Mouse (Mus musculus) neural tube, embryonic 13.5 days (tissue): ENCODE data around the gene Slc12a9. TPM values are rescaled to one million over a fixed set of nuclear protein-coding genes. Genes with fewer than 3 reads are reported as not detected.

Experiments used
- ATAC-seq: fragments of 200-750 bp; cut with Nextera tagmentation; 2 replicates; pipeline ENCODE4 v1.8.0; 2017; ENCODE audit warnings: low read depth, mild to moderate bottlenecking, moderate TSS enrichment, moderate library complexity
- H3K27ac ChIP-seq: fragments of 300-500 bp; sonication (generic); replicated peaks from 2 replicates; pipeline ENCODE4 v1.5.1; 2015; ENCODE audit warnings: moderate library complexity, mild to moderate bottlenecking, inconsistent platforms
- H3K27me3 ChIP-seq: fragments of 300-500 bp; sonication (generic); 2 replicates; pipeline ENCODE4 v1.6.1; 2015; ENCODE audit warnings: mild to moderate bottlenecking, inconsistent platforms
- H3K36me3 ChIP-seq: fragments of 300-500 bp; sonication (generic); 2 replicates; pipeline ENCODE4 v1.6.1; 2015; ENCODE audit warnings: mild to moderate bottlenecking, inconsistent platforms
- H3K4me1 ChIP-seq: fragments of 300-500 bp; sonication (generic); replicated peaks from 2 replicates; pipeline ENCODE4 v1.6.1; 2015; ENCODE audit warnings: inconsistent platforms
- H3K4me2 ChIP-seq: fragments of 300-500 bp; sonication (generic); 2 replicates; pipeline ENCODE4 v1.6.1; 2015; ENCODE audit warnings: inconsistent platforms, mild to moderate bottlenecking, moderate library complexity
- H3K4me3 ChIP-seq: fragments of 300-500 bp; sonication (generic); 2 replicates; pipeline ENCODE4 v1.5.1; 2015; ENCODE audit warnings: mild to moderate bottlenecking, inconsistent platforms
- H3K9ac ChIP-seq: fragments of 300-500 bp; sonication (generic); 2 replicates; pipeline ENCODE4 v1.6.1; 2015; ENCODE audit warnings: moderate library complexity, mild to moderate bottlenecking, inconsistent platforms
- H3K9me3 ChIP-seq: fragments of 300-500 bp; sonication (generic); 2 replicates; pipeline ENCODE4 v1.6.1; 2016; ENCODE audit warnings: inconsistent platforms
- WGBS: fragments of 180-500 bp; shearing (Covaris S2); methylation state at CpG from one replicate; pipeline ENCODE4 v1.1.7; 2015; 5-methylcytosine and 5-hydroxymethylcytosine counted together
- polyA plus RNA-seq: library from polyadenylated mRNA; unstranded; fragments of >200 nt; fragmentation: Nextera tagmentation; extraction: Ambion mirVana; gene quantifications from 2 replicates; pipeline ENCODE4 v1.2.1, GENCODE M21; 2015

The Slc12a9 gene
- polyA plus RNA-seq, 1 experiment from 2014 or later = 27.4 TPM

DNA sequence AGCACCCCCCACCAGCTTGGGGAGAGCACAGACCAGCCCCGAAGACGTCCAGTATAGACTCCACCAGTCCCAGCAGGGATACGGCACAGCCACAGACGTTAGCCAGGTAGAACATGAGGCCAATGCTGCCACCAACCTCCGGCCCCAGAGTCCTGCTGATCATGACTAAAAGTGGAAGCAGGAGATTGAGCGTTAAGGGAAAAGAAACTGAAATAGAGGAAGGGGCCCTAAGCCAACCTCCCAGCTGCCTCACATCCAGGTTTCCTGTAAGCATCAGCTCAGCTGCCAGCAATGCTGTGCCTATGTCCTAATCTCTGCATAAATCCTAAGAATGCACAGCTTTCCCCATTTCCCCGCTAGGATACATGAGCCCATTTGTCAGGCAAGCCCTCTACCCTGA is 2.5 kb downstream of the Slc12a9 start:
- no peaks in the 10 kb centered on the region for H3K9me3 ChIP-seq
- H3K4me2 ChIP-seq = no peak overlapping the region
- ATAC-seq = no peak
- peaks cover 25% of the 10 kb centered on the region for H3K36me3 ChIP-seq
- no peak overlapping the region for H3K27ac ChIP-seq
- 92% methylated on average over 7 of the region's 7 CpGs for WGBS
- H3K9ac ChIP-seq = no peak overlapping the region
- peaks cover 25% of the 10 kb centered on the region for H3K4me1 ChIP-seq
- H3K4me3 ChIP-seq = no peak overlapping the region
- no peaks in the 10 kb centered on the region for H3K27me3 ChIP-seq

DNA sequence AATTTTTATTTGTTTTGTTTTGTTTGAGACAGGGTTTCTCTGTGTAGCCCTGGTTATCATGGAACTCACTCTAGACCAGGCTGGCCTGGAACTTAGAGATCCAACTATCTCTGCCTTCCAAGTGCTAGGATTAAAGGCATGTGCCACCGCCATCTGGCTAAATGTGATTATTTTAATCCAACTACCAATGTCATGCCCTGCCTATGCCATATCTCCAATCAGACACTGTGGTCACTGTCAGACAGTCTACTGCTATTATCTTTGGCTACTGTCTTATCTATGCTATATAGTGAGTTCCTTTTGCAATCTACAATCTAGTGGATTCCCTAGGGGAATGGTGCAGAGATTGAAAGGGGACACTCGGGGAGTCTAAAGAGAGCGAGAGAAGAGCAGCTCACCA is 12.4 kb downstream of the Slc12a9 start:
- no peaks in the 10 kb centered on the region for H3K27me3 ChIP-seq
- no peaks in the 10 kb centered on the region for H3K4me1 ChIP-seq
- no peak for ATAC-seq
- WGBS = 100% methylated on average over 3 of the region's 3 CpGs
- no peak overlapping the region for H3K27ac ChIP-seq
- peaks cover 86% of the 10 kb centered on the region for H3K36me3 ChIP-seq
- no peaks in the 10 kb centered on the region for H3K9me3 ChIP-seq
- no peak overlapping the region for H3K4me2 ChIP-seq
- no peak overlapping the region for H3K9ac ChIP-seq
- H3K4me3 ChIP-seq = no peak overlapping the region

- H3K4me3 ChIP-seq = no peak overlapping the region
- H3K9me3 ChIP-seq = no peaks in the 10 kb centered on the region
- H3K4me2 ChIP-seq = no peak overlapping the region
- WGBS = 100% methylated on average over 1 of the region's 1 CpGs
- H3K4me1 ChIP-seq = peaks cover 20% of the 10 kb centered on the region
- no peak for ATAC-seq
- no peak overlapping the region for H3K9ac ChIP-seq
- peaks cover 73% of the 10 kb centered on the region for H3K36me3 ChIP-seq
- no peaks in the 10 kb centered on the region for H3K27me3 ChIP-seq
- no peak overlapping the region for H3K27ac ChIP-seq
Measured at GRCm38 (mm10) chr5:137318570-137318969, 14.8 kb downstream of the Slc12a9 start.

DNA sequence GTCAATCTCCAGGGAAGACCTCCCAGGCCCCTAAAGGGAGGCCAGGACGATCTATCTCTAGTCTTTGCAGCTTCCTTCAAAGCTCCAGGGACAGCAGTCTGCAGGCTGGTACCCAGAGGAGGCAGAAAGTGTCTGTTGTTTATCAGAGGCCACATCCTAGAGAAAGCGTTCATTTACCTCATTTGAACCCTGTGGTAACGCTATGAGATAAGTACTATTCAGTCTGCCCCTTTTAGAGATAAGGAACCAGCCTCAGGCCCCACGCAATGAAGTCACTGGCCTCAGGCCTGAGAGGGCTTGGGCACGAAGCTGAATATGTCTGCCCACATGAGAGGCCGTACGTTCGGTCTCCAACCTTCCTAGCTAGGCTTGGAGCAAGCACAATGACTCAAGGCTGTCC is 16.0 kb downstream of the Slc12a9 start:
- Histone ChIP-seq H3K27ac (no peak overlapping the region), H3K9ac (no peak overlapping the region), H3K36me3 (peaks cover 61% of the 10 kb centered on the region), H3K4me1 (peaks cover 32% of the 10 kb centered on the region), H3K27me3 (no peaks in the 10 kb centered on the region), H3K4me3 (no peak overlapping the region), H3K9me3 (no peaks in the 10 kb centered on the region), H3K4me2 (no peak overlapping the region)
- ATAC-seq = no peak
- WGBS = 91% methylated on average over 8 of the region's 8 CpGs

- Histone ChIP-seq H3K27me3 (no peaks in the 10 kb centered on the region), H3K9me3 (no peaks in the 10 kb centered on the region), H3K27ac (peak overlapping the region; percentile 79), H3K4me2 (peak overlapping the region; percentile 60), H3K9ac (peak overlapping the region; percentile 75; the same call in 1 of the 2 replicates), H3K4me3 (no peak overlapping the region), H3K4me1 (peaks cover 37% of the 10 kb centered on the region), H3K36me3 (peaks cover 57% of the 10 kb centered on the region)
- ATAC-seq = 0 out of 2 replicates have a peak, but pooled peaks have one; percentile 11
- WGBS = 33% methylated on average over 30 of the region's 30 CpGs
Measured at GRCm38 (mm10) chr5:137315084-137315903, 18.1 kb downstream of the Slc12a9 start.

DNA sequence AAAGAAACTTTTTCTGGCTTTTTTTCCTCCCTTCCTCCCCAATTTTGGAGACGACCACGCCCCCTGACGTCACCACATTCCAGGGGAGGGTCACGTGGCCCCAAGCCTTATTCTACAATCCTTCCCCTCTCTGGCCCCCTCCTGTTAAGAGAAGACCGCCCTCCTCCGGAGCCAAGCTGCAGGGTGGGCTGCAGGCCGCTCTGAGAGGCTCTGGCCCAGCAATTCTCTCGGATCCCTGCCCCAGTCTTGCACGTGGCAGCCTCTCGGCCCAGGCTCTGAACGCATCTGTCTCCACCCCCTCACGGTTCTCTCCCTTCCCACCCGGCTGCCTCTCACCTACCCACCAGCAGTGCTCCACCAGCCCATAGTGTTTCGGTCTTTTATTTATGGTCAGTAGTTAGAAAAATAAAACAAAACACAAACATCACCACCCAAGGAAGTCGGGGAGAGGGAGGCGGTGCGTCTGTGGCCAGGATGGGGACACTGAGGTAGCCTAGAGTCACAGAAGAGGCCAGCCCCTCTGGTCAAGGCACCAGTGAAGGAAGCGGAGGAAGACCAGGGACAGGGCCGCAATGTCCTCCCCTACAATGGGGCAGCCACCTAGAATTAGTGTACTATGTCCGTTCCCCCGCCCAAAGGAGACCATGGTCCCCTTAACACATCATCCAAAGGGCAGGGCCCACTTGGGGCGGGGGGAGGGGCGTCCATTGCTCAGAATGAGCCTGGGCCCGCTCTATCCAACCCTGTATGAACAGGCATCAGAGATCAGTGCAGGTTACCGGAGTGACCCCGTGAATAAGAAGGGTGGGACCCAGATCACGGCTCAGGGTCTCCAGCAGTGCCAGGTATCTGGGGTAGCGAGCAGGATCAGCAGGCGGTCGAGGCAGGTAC is 19.0 kb downstream of the Slc12a9 start, which contains the start of gene Trip6:
Trip6 (minus strand) TSS at position 212 of the 891 bp plus-strand sequence.
- Histone ChIP-seq H3K27me3 (no peaks in the 10 kb centered on the region), H3K27ac (peak within 1 kb of the TSS; percentile 79), H3K4me2 (peak within 1 kb of the TSS; percentile 60), H3K9ac (peak within 1 kb of the TSS; percentile 75), H3K9me3 (no peaks in the 10 kb centered on the region), H3K4me1 (peaks cover 37% of the 10 kb centered on the region), H3K36me3 (peaks cover 57% of the 10 kb centered on the region), H3K4me3 (peak within 1 kb of the TSS; percentile 43)
- 16% methylated on average over 30 of the region's 30 CpGs for WGBS
- peak; percentile 88 for ATAC-seq

DNA sequence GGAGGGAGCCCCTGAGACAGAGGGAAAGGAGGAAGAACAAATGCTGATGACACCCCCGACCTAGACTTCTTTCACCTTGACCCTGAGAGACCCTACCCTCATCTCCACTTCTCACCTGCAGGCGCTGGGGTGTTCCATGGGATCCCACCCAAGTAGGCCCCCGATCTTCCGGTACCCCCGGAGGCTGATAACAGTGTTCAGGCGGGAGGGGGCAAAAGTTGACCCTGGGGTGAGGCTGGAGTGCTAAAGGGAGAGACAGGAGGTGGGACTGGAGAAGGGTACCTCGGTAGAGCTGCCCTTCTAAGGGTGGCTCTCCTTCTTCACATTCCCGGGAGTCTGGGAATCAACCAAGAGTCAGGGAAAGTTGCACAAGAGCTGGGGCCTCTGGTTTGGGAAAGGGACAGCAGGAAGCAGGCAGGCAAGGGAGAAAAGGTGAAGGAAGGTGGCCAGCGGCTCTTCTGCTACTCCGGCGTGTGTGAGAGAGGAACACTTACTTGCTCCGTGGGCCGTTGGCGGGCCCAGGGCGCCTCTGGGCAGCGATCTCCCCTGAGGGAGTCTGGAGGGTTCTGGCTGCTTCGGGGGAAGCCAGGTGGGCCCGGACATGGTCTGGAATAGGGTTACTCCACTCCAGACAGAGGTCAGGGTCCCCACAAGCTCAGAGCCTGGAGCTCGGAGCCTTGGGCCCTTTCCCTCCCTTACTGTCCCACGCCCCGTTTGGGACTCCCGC is 19.8 kb downstream of the Slc12a9 start:
- Histone ChIP-seq H3K36me3 (peaks cover 59% of the 10 kb centered on the region), H3K4me2 (peak overlapping the region; percentile 60), H3K27me3 (no peaks in the 10 kb centered on the region), H3K4me1 (peaks cover 37% of the 10 kb centered on the region), H3K27ac (peak overlapping the region; percentile 79), H3K9me3 (no peaks in the 10 kb centered on the region), H3K4me3 (peak overlapping the region; percentile 43), H3K9ac (peak overlapping the region; percentile 75)
- 4% methylated on average over 22 of the region's 22 CpGs for WGBS
- peak; percentile 25; the same call in 1 of the 2 replicates for ATAC-seq

GRCm38 (mm10) chr5:137308356-137308755 is 25.0 kb downstream of the Slc12a9 start:
- no peaks in the 10 kb centered on the region for H3K27me3 ChIP-seq
- H3K9ac ChIP-seq = peak overlapping the region; percentile 97
- no peaks in the 10 kb centered on the region for H3K9me3 ChIP-seq
- H3K4me1 ChIP-seq = peaks cover 55% of the 10 kb centered on the region
- peak overlapping the region; percentile 98 for H3K27ac ChIP-seq
- H3K4me2 ChIP-seq = peak overlapping the region; percentile 85
- H3K36me3 ChIP-seq = peaks cover 45% of the 10 kb centered on the region
- ATAC-seq = no peak
- H3K4me3 ChIP-seq = peak overlapping the region; percentile 95
- WGBS = 98% methylated on average over 4 of the region's 4 CpGs

- Histone ChIP-seq H3K4me1 (peaks cover 50% of the 10 kb centered on the region), H3K9ac (peak within 1 kb of the TSS; percentile 97), H3K36me3 (peaks cover 56% of the 10 kb centered on the region), H3K27ac (peak within 1 kb of the TSS; percentile 98), H3K4me2 (peak within 1 kb of the TSS; percentile 85), H3K4me3 (peak within 1 kb of the TSS; percentile 95), H3K27me3 (no peaks in the 10 kb centered on the region), H3K9me3 (no peaks in the 10 kb centered on the region)
- 0% methylated on average over 65 of the region's 72 CpGs for WGBS
- ATAC-seq = peak; percentile 88
Measured at GRCm38 (mm10) chr5:137307071-137307912, 26.1 kb downstream of the Slc12a9 start, which contains the start of gene Srrt. Gene Srrt, minus strand, starts transcription at chr5:137307674.

GRCm38 (mm10) chr5:137306439-137307005 is 26.9 kb downstream of the Slc12a9 start:
- Histone ChIP-seq H3K27ac (peak overlapping the region; percentile 98), H3K9me3 (no peaks in the 10 kb centered on the region), H3K9ac (peak overlapping the region; percentile 97), H3K36me3 (peaks cover 58% of the 10 kb centered on the region), H3K4me2 (peak overlapping the region; percentile 85), H3K4me1 (peaks cover 53% of the 10 kb centered on the region), H3K4me3 (peak overlapping the region; percentile 95), H3K27me3 (no peaks in the 10 kb centered on the region)
- 17% methylated on average over 12 of the region's 12 CpGs for WGBS
- no peak for ATAC-seq
